27 mouse cellular contexts compared by ENCODE assay signal in the genomic region with DNA sequence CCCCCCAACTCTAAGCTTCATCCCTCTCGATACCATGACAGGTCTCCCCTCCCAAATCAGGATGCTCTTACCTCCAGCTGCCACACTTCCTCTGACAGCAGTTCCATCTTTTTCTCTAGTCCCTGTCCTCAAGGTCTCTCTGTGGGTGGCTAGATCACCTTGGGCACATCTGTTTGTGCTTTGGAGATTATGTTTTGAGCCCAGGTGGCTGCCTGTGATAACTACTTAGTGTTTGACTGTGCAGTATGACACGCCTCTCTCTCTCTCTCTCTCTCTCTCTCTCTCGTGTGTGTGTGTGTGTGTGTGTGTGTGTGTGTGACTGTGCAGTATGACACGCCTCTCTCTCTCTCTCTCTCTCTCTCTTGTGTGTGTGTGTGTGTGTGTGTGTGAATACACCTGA.
DNase-seq lines count a peak whose midpoint lies in the region; ATAC-seq lines count a peak whose summit lies in the region.
"Had no signal": no experiment of that assay in that cellular context is flagged by ENCODE, and none has a peak within 500 bp of the region (broad histone marks: within the 10 kb centered on the region; RNA-seq: fewer than 3 reads in every experiment).

No protein-coding gene starts in this region.

- H3K4me3 ChIP-seq in heart, embryonic 12.5 days = no peak overlapping the region
- H3K4me3 ChIP-seq in kidney, embryonic 15.5 days (replicated peaks) = no peak overlapping the region
- H3K4me3 ChIP-seq in liver, embryonic 12.5 days = no peak overlapping the region
- H3K4me3 ChIP-seq: embryonic facial prominence, embryonic 12.5 days; embryonic facial prominence, embryonic 15.5 days; heart, adult 2 months; heart, embryonic 15.5 days; hindbrain, embryonic 10.5 days; hindbrain, embryonic 13.5 days had no signal

- H3K9me3 ChIP-seq in heart, embryonic 12.5 days (replicated peaks) = no peaks in the 10 kb centered on the region
- H3K9me3 ChIP-seq in kidney, embryonic 15.5 days (replicated peaks) = no peaks in the 10 kb centered on the region
- H3K9me3 ChIP-seq in liver, embryonic 12.5 days (replicated peaks) = no peaks in the 10 kb centered on the region
- H3K9me3 ChIP-seq: embryonic facial prominence, embryonic 12.5 days; embryonic facial prominence, embryonic 15.5 days; G1E; heart, embryonic 15.5 days; hindbrain, embryonic 10.5 days; hindbrain, embryonic 13.5 days had no signal

- WGBS in heart, embryonic 12.5 days = 70% methylated on average over 4 of the region's 4 CpGs
- 35% methylated on average over 2 of the region's 4 CpGs for WGBS in kidney, embryonic 15.5 days
- WGBS in liver, embryonic 12.5 days (ENCODE audit: insufficient replicate concordance) = 29% methylated on average over 4 of the region's 4 CpGs

- H3K27ac ChIP-seq in heart, embryonic 12.5 days (ENCODE audit: poor library complexity, severe bottlenecking) = no peak overlapping the region
- peak overlapping the region; percentile 79 for H3K27ac ChIP-seq in kidney, embryonic 15.5 days
- no peak overlapping the region for H3K27ac ChIP-seq in liver, embryonic 12.5 days
- H3K27ac ChIP-seq: embryonic facial prominence, embryonic 12.5 days; embryonic facial prominence, embryonic 15.5 days; heart, adult 2 months; heart, embryonic 15.5 days; hindbrain, embryonic 10.5 days; hindbrain, embryonic 13.5 days had no signal

- peaks cover under 1% of the 10 kb centered on the region; the same call in 1 of the 2 replicates for H3K4me1 ChIP-seq in heart, embryonic 12.5 days (replicated peaks)
- H3K4me1 ChIP-seq in kidney, embryonic 15.5 days = peaks cover 56% of the 10 kb centered on the region
- H3K4me1 ChIP-seq in liver, embryonic 12.5 days = no peaks in the 10 kb centered on the region

- H3K27me3 ChIP-seq in heart, embryonic 12.5 days (replicated peaks) = peaks cover 88% of the 10 kb centered on the region
- H3K27me3 ChIP-seq in kidney, embryonic 15.5 days = peaks cover 44% of the 10 kb centered on the region
- H3K27me3 ChIP-seq in liver, embryonic 12.5 days (replicated peaks) = peaks cover 84% of the 10 kb centered on the region

- peak; percentile 86 for ATAC-seq in heart, embryonic 12.5 days (ENCODE audit: insufficient number of reproducible peaks, low FRiP score)
- no peak for ATAC-seq in kidney, embryonic 15.5 days (replicated peaks; ENCODE audit: low FRiP score)
- ATAC-seq in liver, embryonic 12.5 days = peak; percentile 67; the same call in 1 of the 2 replicates
- ATAC-seq in frontal cortex, adult (ENCODE audit: low TSS enrichment) = no peak
- ATAC-seq: forebrain, embryonic 14.5 days; forebrain, postnatal 0 days; hindbrain, embryonic 16.5 days had no signal

- DNase-seq in heart, adult 9 months (ENCODE audit: low spot score in 2 of 2) = no peak
- no peak for DNase-seq in kidney, postnatal 25 days
- DNase-seq in liver = no peak
- DNase-seq: adrenal gland, adult 2 months; adrenal gland, postnatal 14 days; B cell, adult 2 months; cerebellum, adult 11 months; cerebellum, adult 2 months; cerebellum, adult 9-11 months; cerebellum, postnatal 25 days; forebrain, postnatal 0 days; gastrocnemius, postnatal 25 days; heart, adult 2 months; heart, postnatal 10 days; heart, postnatal 36 days had no signal

- no peaks in the 10 kb centered on the region for H3K36me3 ChIP-seq in heart, embryonic 12.5 days
- no peaks in the 10 kb centered on the region for H3K36me3 ChIP-seq in kidney, embryonic 15.5 days
- no peaks in the 10 kb centered on the region for H3K36me3 ChIP-seq in liver, embryonic 12.5 days
- H3K36me3 ChIP-seq: embryonic facial prominence, embryonic 12.5 days; embryonic facial prominence, embryonic 15.5 days; G1E; heart, embryonic 15.5 days; hindbrain, embryonic 10.5 days; hindbrain, embryonic 13.5 days had no signal

- H3K9ac ChIP-seq in heart, embryonic 12.5 days = no peak overlapping the region
- H3K9ac ChIP-seq in kidney, embryonic 15.5 days = no peak overlapping the region
- H3K9ac ChIP-seq in liver, embryonic 12.5 days = no peak overlapping the region
- H3K9ac ChIP-seq: embryonic facial prominence, embryonic 12.5 days; embryonic facial prominence, embryonic 15.5 days; forebrain, postnatal 0 days; heart, embryonic 15.5 days; hindbrain, embryonic 13.5 days had no signal

- H3K4me2 ChIP-seq in heart, embryonic 12.5 days = no peak overlapping the region
- H3K4me2 ChIP-seq in kidney, embryonic 15.5 days = peak overlapping the region; percentile 19; the same call in 1 of the 2 replicates
- H3K4me2 ChIP-seq in liver, embryonic 12.5 days = no peak overlapping the region
- H3K4me2 ChIP-seq: embryonic facial prominence, embryonic 12.5 days; embryonic facial prominence, embryonic 15.5 days; heart, embryonic 15.5 days; hindbrain, embryonic 13.5 days had no signal

Comparison
In these comparisons a context has a peak if more than half of its experiments do, and no peak if none do; other contexts are left out.
1. ATAC-seq: peak in heart, embryonic 12.5 days (single experiment) and liver, embryonic 12.5 days (single experiment); none in kidney, embryonic 15.5 days (single experiment) and frontal cortex, adult (single experiment).